Mouse (Mus musculus): ENCODE results near the gene Clcnkb. TPM values are rescaled to one million over a fixed set of nuclear protein-coding genes. Genes with fewer than 3 reads are reported as not detected.

Clcnkb gene
- polyA plus RNA-seq, 1 experiment from 2014 or later: not detected

DNA sequence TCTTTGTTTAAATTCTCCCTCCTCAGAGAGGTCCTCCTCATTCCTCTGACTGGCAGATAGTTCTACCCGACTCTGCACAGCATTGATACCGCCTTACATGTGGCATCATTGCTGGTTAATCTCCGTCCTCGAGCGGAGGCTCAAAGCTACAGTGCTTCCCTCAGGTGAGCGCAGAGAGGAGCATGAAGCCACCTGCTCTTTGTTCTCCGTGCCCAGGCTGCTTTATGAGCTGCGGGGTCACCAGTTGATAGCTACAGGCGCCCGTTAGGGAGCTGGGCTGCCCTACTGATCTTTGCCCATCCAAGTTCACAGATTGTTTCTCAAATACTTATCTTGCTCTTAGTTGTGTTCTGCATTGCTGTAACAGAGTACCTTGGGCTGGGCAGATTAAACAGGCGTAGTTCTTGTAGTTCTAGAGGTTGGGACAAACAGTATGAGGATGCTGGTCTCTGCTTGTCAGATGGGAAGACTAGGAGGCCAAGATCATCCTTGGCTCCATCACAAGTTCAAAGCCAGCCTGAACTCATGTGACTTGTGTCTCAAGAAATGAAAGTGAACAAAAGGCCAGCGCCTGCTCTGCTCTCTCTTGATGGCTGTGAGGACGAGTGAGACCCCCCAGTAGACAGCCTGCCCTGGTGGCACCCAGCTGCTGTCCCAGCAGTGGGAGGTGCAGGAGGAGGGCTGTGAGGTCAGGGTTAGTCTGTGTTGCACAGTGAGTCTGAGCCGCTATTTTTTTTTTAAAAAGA lies 40.6 kb upstream of the Clcnkb start:
- Histone ChIP-seq H3K4me3 (ENCODE audit: low read depth, low read length) (no peak overlapping the region), H3K9me3 (ENCODE audit: control insufficient read depth, low read length) (no peaks in the 10 kb centered on the region), H3K36me3 (ENCODE audit: control insufficient read depth, insufficient read depth, low read length) (peaks cover 13% of the 10 kb centered on the region), H3K4me2 (no peak overlapping the region), H3K27me3 (replicated peaks; ENCODE audit: control insufficient read depth, insufficient read depth, low read length) (no peaks in the 10 kb centered on the region), H3K9ac (ENCODE audit: low read depth, low read length) (no peak overlapping the region), H3K27ac (ENCODE audit: low read depth, low read length) (no peak overlapping the region), H3K4me1 (replicated peaks; ENCODE audit: control insufficient read depth, insufficient read depth, low read length) (peaks cover 14% of the 10 kb centered on the region)
- DNase-seq (ENCODE audit: low spot score) (no peak), ATAC-seq (replicated peaks; ENCODE audit: low FRiP score) (no peak)
- WGBS: 94% methylated on average over 14 of the region's 14 CpGs

GRCm38 (mm10) chr4:141455526-141455925 lies 39.7 kb upstream of the Clcnkb start:
- H3K4me2 ChIP-seq: no peak overlapping the region
- H3K4me3 ChIP-seq (ENCODE audit: low read depth, low read length): no peak overlapping the region
- H3K9me3 ChIP-seq (ENCODE audit: control insufficient read depth, low read length): no peaks in the 10 kb centered on the region
- H3K4me1 ChIP-seq (replicated peaks; ENCODE audit: control insufficient read depth, insufficient read depth, low read length): peaks cover 14% of the 10 kb centered on the region
- peaks cover 10% of the 10 kb centered on the region for H3K36me3 ChIP-seq (ENCODE audit: control insufficient read depth, insufficient read depth, low read length)
- no peaks in the 10 kb centered on the region for H3K27me3 ChIP-seq (replicated peaks; ENCODE audit: control insufficient read depth, insufficient read depth, low read length)
- H3K27ac ChIP-seq (ENCODE audit: low read depth, low read length): no peak overlapping the region
- 87% methylated on average over 4 of the region's 4 CpGs for WGBS
- H3K9ac ChIP-seq (ENCODE audit: low read depth, low read length): no peak overlapping the region
- ATAC-seq (replicated peaks; ENCODE audit: low FRiP score): no peak
- no peak for DNase-seq (ENCODE audit: low spot score)

DNA sequence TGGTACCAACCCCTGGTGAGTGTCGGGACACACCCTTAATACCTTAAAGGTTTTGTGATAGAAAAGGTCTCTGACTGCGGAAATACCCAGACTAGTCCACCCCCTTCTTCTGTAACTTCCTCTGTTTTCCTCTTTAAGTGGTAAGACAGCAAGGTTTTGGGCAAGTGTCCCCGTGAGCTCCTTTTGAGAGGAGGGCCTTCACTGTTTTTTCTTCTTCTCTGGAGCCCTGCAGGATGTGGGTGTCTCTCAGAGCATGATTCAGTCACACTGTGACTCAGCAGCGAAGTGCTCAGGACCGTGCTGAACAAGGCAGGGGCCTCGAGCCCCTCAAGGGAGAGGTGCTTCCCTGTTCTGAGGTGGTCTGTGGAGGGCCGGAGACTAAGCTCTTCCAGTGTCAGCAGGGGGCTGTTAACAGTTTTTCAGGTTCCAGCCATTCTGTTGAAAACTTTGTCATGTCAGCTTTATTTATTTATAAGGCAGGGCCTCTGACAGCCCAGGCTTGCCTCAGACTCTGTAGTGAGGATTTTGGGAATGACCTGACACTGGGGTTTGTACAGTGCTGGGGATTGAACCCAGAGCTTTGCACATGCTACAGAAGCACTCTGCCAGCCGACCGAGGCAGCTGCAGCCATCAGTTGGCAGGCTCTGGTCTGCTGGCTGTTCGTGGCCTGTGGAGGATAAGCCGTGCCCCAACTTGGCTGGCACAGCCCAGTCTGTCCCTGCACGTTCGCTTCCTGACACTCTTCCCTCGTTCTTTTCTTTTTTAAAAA lies 39.0 kb upstream of the Clcnkb start:
- Histone ChIP-seq H3K27ac (ENCODE audit: low read depth, low read length) (no peak overlapping the region), H3K4me1 (replicated peaks; ENCODE audit: control insufficient read depth, insufficient read depth, low read length) (peaks cover 14% of the 10 kb centered on the region), H3K4me3 (ENCODE audit: low read depth, low read length) (no peak overlapping the region), H3K4me2 (no peak overlapping the region), H3K9me3 (ENCODE audit: control insufficient read depth, low read length) (no peaks in the 10 kb centered on the region), H3K36me3 (ENCODE audit: control insufficient read depth, insufficient read depth, low read length) (0 out of 2 replicates have a peak, but pooled peaks cover 3% of the 10 kb centered on the region), H3K9ac (ENCODE audit: low read depth, low read length) (no peak overlapping the region), H3K27me3 (replicated peaks; ENCODE audit: control insufficient read depth, insufficient read depth, low read length) (no peaks in the 10 kb centered on the region)
- 69% methylated on average over 14 of the region's 14 CpGs for WGBS
- no peak for DNase-seq (ENCODE audit: low spot score)
- no peak for ATAC-seq (replicated peaks; ENCODE audit: low FRiP score)

DNA sequence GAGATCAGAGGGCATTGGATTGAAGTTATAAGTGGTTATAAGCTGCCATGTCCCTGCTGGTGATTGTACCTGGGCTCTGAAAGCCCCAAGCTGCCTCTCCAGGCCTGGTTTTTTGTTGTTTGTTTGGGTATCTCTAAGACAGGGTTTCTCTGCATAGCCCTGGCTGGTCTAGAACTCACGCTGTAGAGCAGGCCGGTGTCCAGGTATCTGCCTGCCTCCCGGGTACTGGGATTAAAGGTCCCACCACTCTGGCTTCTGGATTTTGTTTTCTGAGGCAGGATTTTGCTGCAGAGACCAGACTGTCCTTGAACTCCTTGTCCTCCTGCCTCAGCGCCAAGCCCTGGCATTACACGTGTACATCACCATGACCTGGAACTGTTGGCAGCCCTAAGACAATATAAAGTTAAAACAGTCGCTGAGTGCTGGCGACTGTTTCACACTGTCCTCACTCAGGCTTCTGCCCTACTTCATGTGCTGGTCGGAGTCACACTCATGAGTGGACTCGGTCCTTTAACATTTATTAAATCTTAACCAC lies 36.2 kb upstream of the Clcnkb start:
- H3K4me1 ChIP-seq (replicated peaks; ENCODE audit: control insufficient read depth, insufficient read depth, low read length): no peaks in the 10 kb centered on the region
- no peak overlapping the region for H3K27ac ChIP-seq (ENCODE audit: low read depth, low read length)
- no peak for DNase-seq (ENCODE audit: low spot score)
- H3K9ac ChIP-seq (ENCODE audit: low read depth, low read length): no peak overlapping the region
- no peak overlapping the region for H3K4me2 ChIP-seq
- no peaks in the 10 kb centered on the region for H3K9me3 ChIP-seq (ENCODE audit: control insufficient read depth, low read length)
- no peaks in the 10 kb centered on the region for H3K27me3 ChIP-seq (replicated peaks; ENCODE audit: control insufficient read depth, insufficient read depth, low read length)
- no peak for ATAC-seq (replicated peaks; ENCODE audit: low FRiP score)
- 86% methylated on average over 9 of the region's 9 CpGs for WGBS
- no peak overlapping the region for H3K4me3 ChIP-seq (ENCODE audit: low read depth, low read length)
- H3K36me3 ChIP-seq (ENCODE audit: control insufficient read depth, insufficient read depth, low read length): peaks cover 7% of the 10 kb centered on the region

DNA sequence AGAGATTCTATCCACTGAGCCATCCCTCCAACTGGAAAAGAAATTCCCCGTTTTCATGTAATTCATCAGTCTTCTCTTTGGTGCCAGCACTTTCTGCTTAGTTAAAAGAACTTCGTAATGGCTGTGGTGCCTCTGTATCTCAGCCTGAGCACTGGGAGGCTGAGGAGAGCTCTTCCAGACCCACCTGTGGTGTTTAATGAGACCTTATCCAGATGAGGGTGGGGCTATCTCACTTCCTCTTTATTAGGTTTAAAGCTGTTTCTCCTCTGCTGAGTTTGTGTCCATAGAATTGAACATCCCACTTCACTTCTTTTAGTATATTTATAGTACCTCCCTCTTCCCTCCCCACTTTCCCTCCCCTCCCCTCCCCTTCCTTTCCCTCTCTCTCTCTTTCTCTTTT lies 35.4 kb upstream of the Clcnkb start:
- no peaks in the 10 kb centered on the region; the same call in 1 of the 2 replicates for H3K4me1 ChIP-seq (replicated peaks; ENCODE audit: control insufficient read depth, insufficient read depth, low read length)
- H3K4me3 ChIP-seq (ENCODE audit: low read depth, low read length): no peak overlapping the region
- H3K9ac ChIP-seq (ENCODE audit: low read depth, low read length): no peak overlapping the region
- WGBS: 77% methylated on average over 2 of the region's 2 CpGs
- peaks cover 7% of the 10 kb centered on the region for H3K36me3 ChIP-seq (ENCODE audit: control insufficient read depth, insufficient read depth, low read length)
- H3K27me3 ChIP-seq (replicated peaks; ENCODE audit: control insufficient read depth, insufficient read depth, low read length): no peaks in the 10 kb centered on the region
- no peak overlapping the region for H3K4me2 ChIP-seq
- H3K9me3 ChIP-seq (ENCODE audit: control insufficient read depth, low read length): no peaks in the 10 kb centered on the region
- no peak for ATAC-seq (replicated peaks; ENCODE audit: low FRiP score)
- H3K27ac ChIP-seq (ENCODE audit: low read depth, low read length): no peak overlapping the region
- no peak for DNase-seq (ENCODE audit: low spot score)

GRCm38 (mm10) chr4:141446211-141446610 lies 30.4 kb upstream of the Clcnkb start:
- no peak overlapping the region for H3K27ac ChIP-seq (ENCODE audit: low read depth, low read length)
- H3K4me2 ChIP-seq: no peak overlapping the region
- H3K4me3 ChIP-seq (ENCODE audit: low read depth, low read length): no peak overlapping the region; the same call in 1 of the 2 replicates
- no peak overlapping the region for H3K9ac ChIP-seq (ENCODE audit: low read depth, low read length)
- peaks cover 15% of the 10 kb centered on the region for H3K4me1 ChIP-seq (replicated peaks; ENCODE audit: control insufficient read depth, insufficient read depth, low read length)
- H3K9me3 ChIP-seq (ENCODE audit: control insufficient read depth, low read length): no peaks in the 10 kb centered on the region
- peaks cover 7% of the 10 kb centered on the region for H3K36me3 ChIP-seq (ENCODE audit: control insufficient read depth, insufficient read depth, low read length)
- 77% methylated on average over 7 of the region's 7 CpGs for WGBS
- no peaks in the 10 kb centered on the region for H3K27me3 ChIP-seq (replicated peaks; ENCODE audit: control insufficient read depth, insufficient read depth, low read length)
- DNase-seq (ENCODE audit: low spot score) (no peak), ATAC-seq (replicated peaks; ENCODE audit: low FRiP score) (no peak)

DNA sequence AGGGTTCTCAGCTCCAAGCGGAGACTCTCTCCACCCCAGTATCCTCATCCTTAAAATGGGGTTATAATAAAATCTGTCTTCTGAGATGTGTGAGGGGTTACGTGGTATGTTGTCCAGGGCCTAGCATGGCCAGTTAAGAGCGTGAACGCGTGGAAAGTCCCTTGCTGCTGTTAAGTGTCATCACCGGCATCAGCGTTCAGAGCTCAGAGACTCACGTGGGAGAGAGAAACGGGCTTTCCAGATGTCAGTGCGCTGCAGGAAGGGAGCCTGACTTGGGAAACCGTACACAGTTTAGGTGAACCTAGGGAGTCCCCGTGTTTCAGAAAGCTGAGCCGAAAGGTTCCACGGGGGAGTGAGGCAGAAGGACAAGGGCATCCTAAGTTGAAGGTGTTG lies 29.5 kb upstream of the Clcnkb start:
- peaks cover 15% of the 10 kb centered on the region for H3K4me1 ChIP-seq (replicated peaks; ENCODE audit: control insufficient read depth, insufficient read depth, low read length)
- H3K27me3 ChIP-seq (replicated peaks; ENCODE audit: control insufficient read depth, insufficient read depth, low read length): no peaks in the 10 kb centered on the region
- peak overlapping the region; percentile 93 for H3K4me3 ChIP-seq (ENCODE audit: low read depth, low read length)
- peak overlapping the region; percentile 54; the same call in 1 of the 2 replicates for H3K27ac ChIP-seq (ENCODE audit: low read depth, low read length)
- DNase-seq (ENCODE audit: low spot score): no peak
- peak overlapping the region; percentile 88 for H3K9ac ChIP-seq (ENCODE audit: low read depth, low read length)
- WGBS: 20% methylated on average over 14 of the region's 14 CpGs
- H3K9me3 ChIP-seq (ENCODE audit: control insufficient read depth, low read length): no peaks in the 10 kb centered on the region
- no peak for ATAC-seq (replicated peaks; ENCODE audit: low FRiP score)
- H3K36me3 ChIP-seq (ENCODE audit: control insufficient read depth, insufficient read depth, low read length): peaks cover 7% of the 10 kb centered on the region
- H3K4me2 ChIP-seq: peak overlapping the region; percentile 87

DNA sequence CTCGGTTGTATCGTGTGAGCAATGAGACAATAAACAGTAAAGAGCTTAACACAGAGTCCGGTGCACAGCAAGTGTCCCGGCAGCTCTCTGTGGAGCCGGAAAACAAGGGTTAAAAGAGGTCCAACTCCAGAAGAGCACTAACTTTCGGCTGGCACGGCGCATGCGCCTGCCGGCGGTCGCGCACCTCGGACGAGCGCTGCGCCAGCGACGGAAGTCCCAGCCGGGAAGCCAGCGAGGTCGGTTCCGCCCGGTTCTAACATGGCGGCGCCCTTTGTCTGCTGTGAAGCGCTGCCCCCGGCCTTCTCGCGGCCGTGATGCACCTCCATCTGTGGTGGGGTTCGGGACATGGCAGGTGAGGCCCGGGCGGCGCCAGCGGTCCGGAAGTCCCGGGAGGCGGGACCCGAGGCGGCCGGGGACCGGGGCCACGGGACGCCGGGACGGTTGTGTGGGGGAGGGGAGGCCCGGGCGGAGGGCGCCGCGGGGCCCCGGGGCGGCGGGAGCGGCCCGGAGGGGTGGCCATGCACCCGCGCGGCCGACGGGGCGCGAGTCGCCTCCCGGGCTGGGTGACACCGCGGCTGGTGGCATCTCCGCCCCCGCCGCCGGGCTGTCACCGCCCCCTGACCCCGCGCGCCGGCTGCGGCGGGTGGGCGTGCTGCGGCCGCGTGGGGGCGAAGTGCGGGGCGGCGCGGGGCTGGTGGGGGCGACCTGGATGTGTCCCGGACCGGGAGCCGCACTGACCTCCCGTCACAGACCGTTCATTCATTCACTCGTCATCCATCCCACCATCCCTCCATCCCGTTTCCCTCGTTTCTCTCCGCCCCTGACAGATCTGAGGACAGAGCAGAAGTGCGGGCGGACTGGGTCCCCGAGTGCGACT lies 28.9 kb upstream of the Clcnkb start, which contains the start of gene Zbtb17:
Gene Zbtb17 (plus strand): TSS at position 204 of the 877 bp plus-strand sequence.
- Histone ChIP-seq H3K27me3 (replicated peaks; ENCODE audit: control insufficient read depth, insufficient read depth, low read length) (no peaks in the 10 kb centered on the region), H3K4me1 (replicated peaks; ENCODE audit: control insufficient read depth, insufficient read depth, low read length) (peaks cover 15% of the 10 kb centered on the region), H3K36me3 (ENCODE audit: control insufficient read depth, insufficient read depth, low read length) (peaks cover 7% of the 10 kb centered on the region), H3K27ac (ENCODE audit: low read depth, low read length) (peak within 1 kb of the TSS; percentile 54), H3K9me3 (ENCODE audit: control insufficient read depth, low read length) (no peaks in the 10 kb centered on the region), H3K4me2 (peak within 1 kb of the TSS; percentile 87), H3K4me3 (ENCODE audit: low read depth, low read length) (peak within 1 kb of the TSS; percentile 93), H3K9ac (ENCODE audit: low read depth, low read length) (peak within 1 kb of the TSS; percentile 88)
- DNase-seq (ENCODE audit: low spot score): peak; percentile 90
- peak; percentile 88 for ATAC-seq (replicated peaks; ENCODE audit: low FRiP score)
- WGBS: under 1% methylated on average over 62 of the region's 102 CpGs
